Comparison of ENCODE assay signal across 10 mouse cellular contexts in genomic region chr2:154593025-154593424, GRCm38 (mm10). TPM values are rescaled to one million over a fixed set of nuclear protein-coding genes. Genes with fewer than 3 reads are reported as not detected.
A peak's percentile ranks its signal among the peaks of the same experiment; 100 is the strongest.
DNase-seq lines count a peak whose midpoint lies in the region; ATAC-seq and TF ChIP-seq lines count a peak whose summit lies in the region.
"Had no signal": no experiment of that assay in that cellular context is flagged by ENCODE, and none has a peak within 500 bp of the region (broad histone marks: within the 10 kb centered on the region; RNA-seq: fewer than 3 reads in every experiment).

No protein-coding gene starts in this region.

- DNase-seq in hindbrain, embryonic 11.5 days (ENCODE audit: low spot score) = peak; percentile 47
- peak; percentile 58 for DNase-seq in CH12.LX (ENCODE audit: extremely low read depth)
- no peak for DNase-seq in midbrain, embryonic 10.5 days (ENCODE audit: low spot score)
- no peak for DNase-seq in urinary bladder, postnatal 4 days (ENCODE audit: low spot score in 2 of 2)
- DNase-seq in left cerebral cortex, postnatal 36 days (ENCODE audit: low spot score in 2 of 2) = no peak

- no peaks in the 10 kb centered on the region for H3K79me2 ChIP-seq in CH12.LX (replicated peaks; ENCODE audit: control insufficient read depth, extremely low read depth, insufficient read depth, poor library complexity, severe bottlenecking)

- H3K4me3 ChIP-seq in hindbrain, embryonic 11.5 days (ENCODE audit: low read depth, low read length) = no peak overlapping the region
- no peak overlapping the region for H3K4me3 ChIP-seq in hindbrain, embryonic 16.5 days (ENCODE audit: low read length)
- H3K4me3 ChIP-seq in CH12.LX (replicated peaks in 1 of 3; ENCODE audit: low read depth in 2 of 3, low read length in 2 of 3, poor library complexity in 1 of 3) = no peak overlapping the region
- no peak overlapping the region for H3K4me3 ChIP-seq in bone marrow, adult 2 months (replicated peaks; ENCODE audit: control insufficient read depth, low read depth, low read length)
- no peak overlapping the region for H3K4me3 ChIP-seq in lung, embryonic 16.5 days (ENCODE audit: low read length)
- no peak overlapping the region for H3K4me3 ChIP-seq in midbrain, embryonic 10.5 days
- H3K4me3 ChIP-seq: erythroblast, embryonic 14.5 days; megakaryocyte, embryonic 14.5 days had no signal

- H3K9ac ChIP-seq in hindbrain, embryonic 11.5 days (ENCODE audit: low read depth, low read length) = no peak overlapping the region
- no peak overlapping the region for H3K9ac ChIP-seq in hindbrain, embryonic 16.5 days (ENCODE audit: low read depth, low read length)
- no peak overlapping the region for H3K9ac ChIP-seq in CH12.LX (ENCODE audit: insufficient read depth, low read depth)
- H3K9ac ChIP-seq in lung, embryonic 16.5 days (ENCODE audit: low read length) = no peak overlapping the region

- TF ChIP-seq POLR2A in CH12.LX (IDR thresholded peaks at IDR 0.05; ENCODE audit: low read depth, low read length) = no peak
- TF ChIP-seq POLR2A in bone marrow, adult 2 months (IDR thresholded peaks at IDR 0.05; ENCODE audit: borderline replicate concordance, control insufficient read depth, low read depth, low read length) = no peak

- 71% methylated on average over 3 of the region's 3 CpGs for WGBS in hindbrain, embryonic 11.5 days
- 77% methylated on average over 3 of the region's 3 CpGs for WGBS in hindbrain, embryonic 16.5 days
- 72% methylated on average over 3 of the region's 3 CpGs for WGBS in bone marrow, adult 2 months
- WGBS in lung, embryonic 16.5 days = 71% methylated on average over 3 of the region's 3 CpGs
- 64% methylated on average over 3 of the region's 3 CpGs for WGBS in midbrain, embryonic 10.5 days

- intact Hi-C loops in left cerebral cortex, postnatal 36 days (cut with DNase I) = no loop called here

- H3K4me1 ChIP-seq in hindbrain, embryonic 11.5 days (replicated peaks; ENCODE audit: control insufficient read depth, insufficient read depth, low read length) = no peaks in the 10 kb centered on the region
- no peaks in the 10 kb centered on the region for H3K4me1 ChIP-seq in hindbrain, embryonic 16.5 days (ENCODE audit: control insufficient read depth, insufficient read depth, low read depth, low read length)
- H3K4me1 ChIP-seq in CH12.LX (ENCODE audit: control insufficient read depth in 1 of 2, insufficient read depth in 2 of 2) = peaks cover 8 to 14% of the 10 kb centered on the region in 2 experiments
- no peaks in the 10 kb centered on the region for H3K4me1 ChIP-seq in bone marrow, adult 2 months (ENCODE audit: control insufficient read depth, insufficient read depth, low read length)
- no peaks in the 10 kb centered on the region for H3K4me1 ChIP-seq in lung, embryonic 16.5 days (replicated peaks; ENCODE audit: control insufficient read depth, insufficient read depth, low read length)
- H3K4me1 ChIP-seq in midbrain, embryonic 10.5 days = no peaks in the 10 kb centered on the region

- in situ Hi-C loops in CH12.LX (cut with MboI; ENCODE audit: low pct_ligation_motif_present, low pct_unique_long_range_greater_than_20kb, low sequenced_read_pairs) = no loop called here

- H3K36me3 ChIP-seq in hindbrain, embryonic 11.5 days (ENCODE audit: control insufficient read depth, insufficient read depth, low read length) = no peaks in the 10 kb centered on the region
- H3K36me3 ChIP-seq in hindbrain, embryonic 16.5 days (ENCODE audit: control insufficient read depth, insufficient read depth, low read length) = no peaks in the 10 kb centered on the region
- peaks cover 2 to 18% of the 10 kb centered on the region in 2 experiments for H3K36me3 ChIP-seq in CH12.LX (replicated peaks in 1 of 2; ENCODE audit: control insufficient read depth in 1 of 2, insufficient read depth in 1 of 2, low read length in 1 of 2)
- peaks cover 6% of the 10 kb centered on the region; the same call in 1 of the 2 replicates for H3K36me3 ChIP-seq in lung, embryonic 16.5 days (ENCODE audit: control insufficient read depth, insufficient read depth, low read length)
- 0 out of 2 replicates have a peak, but pooled peaks cover 9% of the 10 kb centered on the region for H3K36me3 ChIP-seq in midbrain, embryonic 10.5 days

- dilution Hi-C loops in CH12.LX (cut with MboI; ENCODE audit: extremely low pct_ligation_motif_present, extremely low pct_unique_long_range_greater_than_20kb, low sequenced_read_pairs) = no loop called here

- no peak overlapping the region for H3K27ac ChIP-seq in hindbrain, embryonic 11.5 days (ENCODE audit: low read depth, low read length)
- H3K27ac ChIP-seq in hindbrain, embryonic 16.5 days (ENCODE audit: low read depth, low read length) = no peak overlapping the region
- H3K27ac ChIP-seq in CH12.LX (ENCODE audit: insufficient read depth, low read depth) = no peak overlapping the region
- H3K27ac ChIP-seq in bone marrow, adult 2 months (ENCODE audit: control insufficient read depth, insufficient read depth, low read depth, low read length, poor library complexity) = no peak overlapping the region
- H3K27ac ChIP-seq in lung, embryonic 16.5 days (ENCODE audit: low read length) = no peak overlapping the region
- H3K27ac ChIP-seq in midbrain, embryonic 10.5 days (replicated peaks) = no peak overlapping the region

- H3K4me2 ChIP-seq in hindbrain, embryonic 11.5 days (replicated peaks; ENCODE audit: low read depth, low read length) = no peak overlapping the region
- H3K4me2 ChIP-seq in hindbrain, embryonic 16.5 days (ENCODE audit: low read length) = no peak overlapping the region
- no peak overlapping the region for H3K4me2 ChIP-seq in CH12.LX (ENCODE audit: insufficient read depth, low read depth, poor library complexity, severe bottlenecking)
- no peak overlapping the region for H3K4me2 ChIP-seq in lung, embryonic 16.5 days (ENCODE audit: low read depth, low read length)

- no peaks in the 10 kb centered on the region for H3K9me3 ChIP-seq in hindbrain, embryonic 11.5 days (ENCODE audit: control insufficient read depth, low read length)
- no peaks in the 10 kb centered on the region for H3K9me3 ChIP-seq in hindbrain, embryonic 16.5 days (ENCODE audit: control insufficient read depth, low read length)
- H3K9me3 ChIP-seq in CH12.LX (replicated peaks; ENCODE audit: low read length) = no peaks in the 10 kb centered on the region
- H3K9me3 ChIP-seq in lung, embryonic 16.5 days (ENCODE audit: control insufficient read depth, low read length) = no peaks in the 10 kb centered on the region
- no peaks in the 10 kb centered on the region for H3K9me3 ChIP-seq in midbrain, embryonic 10.5 days (replicated peaks)

- TF ChIP-seq CTCF in CH12.LX (conservative IDR thresholded peaks at IDR 0.05 in 1 of 2, IDR thresholded peaks at IDR 0.05 in 1 of 2; ENCODE audit: low read depth in 2 of 2, low read length in 2 of 2) = peak; percentile 41 to 76
- peak; percentile 80 for TF ChIP-seq CTCF in bone marrow, adult 2 months (IDR thresholded peaks at IDR 0.05; ENCODE audit: control insufficient read depth, insufficient read depth, low read length)

- H3K27me3 ChIP-seq in hindbrain, embryonic 11.5 days (ENCODE audit: control insufficient read depth, insufficient read depth, low read length) = no peaks in the 10 kb centered on the region
- no peaks in the 10 kb centered on the region for H3K27me3 ChIP-seq in hindbrain, embryonic 16.5 days (replicated peaks; ENCODE audit: control insufficient read depth, insufficient read depth, low read length)
- no peaks in the 10 kb centered on the region for H3K27me3 ChIP-seq in CH12.LX (replicated peaks)
- H3K27me3 ChIP-seq in lung, embryonic 16.5 days (ENCODE audit: control insufficient read depth, insufficient read depth, low read depth, low read length) = no peaks in the 10 kb centered on the region
- H3K27me3 ChIP-seq in midbrain, embryonic 10.5 days (ENCODE audit: low read depth, poor library complexity, severe bottlenecking) = no peaks in the 10 kb centered on the region
- H3K27me3 ChIP-seq: megakaryocyte, embryonic 14.5 days had no signal

- peak; percentile 59 for TF ChIP-seq RAD21 in CH12.LX (IDR thresholded peaks at IDR 0.05; ENCODE audit: low read depth, low read length)

- no peak for TF ChIP-seq EP300 in CH12.LX (IDR thresholded peaks at IDR 0.05; ENCODE audit: low read length)

- ATAC-seq in hindbrain, embryonic 11.5 days (ENCODE audit: low FRiP score) = no peak
- ATAC-seq in hindbrain, embryonic 16.5 days = no peak
- peak; percentile 41; the same call in 1 of the 2 replicates for ATAC-seq in lung, embryonic 16.5 days (ENCODE audit: low read depth)

RNA-seq across cellular contexts. Expression of gene Pxmp4, which starts 10.5 kb away (rescaled TPM):
- polyA plus RNA-seq in hindbrain, embryonic 11.5 days (2014; fragmentation: Nextera tagmentation; extraction: Ambion mirVana) = 12.8 and 14.1 TPM in 2 replicates
- 18.7 and 20.6 TPM in 2 replicates for polyA plus RNA-seq in hindbrain, embryonic 16.5 days (2015; fragmentation: Nextera tagmentation; extraction: Ambion mirVana)
- 7.2 and 7.6 TPM in 2 replicates for total RNA-seq in CH12.LX (2012; rRNA removed)
- total RNA-seq in CH12.LX (2014; rRNA removed) = 8.7 and 9.4 TPM in 2 replicates
- 5.5 and 6.0 TPM in 2 replicates for polyA plus RNA-seq in CH12.LX (2012; ENCODE audit: insufficient read length, low read depth)
- 11.3 and 12.1 TPM in 2 replicates for polyA plus RNA-seq in bone marrow, adult 2 months (2011; ENCODE audit: insufficient read depth, insufficient read length, low replicate concordance, missing spikeins)
- 31.4 and 33.1 TPM in 2 replicates for polyA plus RNA-seq in lung, embryonic 16.5 days (2015; fragmentation: Nextera tagmentation; extraction: Ambion mirVana)
- 13.2 and 13.9 TPM in 2 replicates for polyA plus RNA-seq in midbrain, embryonic 10.5 days (2016; fragmentation: Nextera tagmentation; extraction: Ambion mirVana)
- total RNA-seq in left cerebral cortex, postnatal 36 days (2021) = 10 to 100 TPM; 12.4 to 13.9 TPM

RNA-seq across cellular contexts. Expression of gene Zfp341, which starts 20.1 kb away (rescaled TPM):
- polyA plus RNA-seq in hindbrain, embryonic 11.5 days (2014; fragmentation: Nextera tagmentation; extraction: Ambion mirVana) = 1.0 and 1.5 TPM in 2 replicates
- 2.0 and 2.3 TPM in 2 replicates for polyA plus RNA-seq in hindbrain, embryonic 16.5 days (2015; fragmentation: Nextera tagmentation; extraction: Ambion mirVana)
- total RNA-seq in CH12.LX (2012; rRNA removed) = 1.6 and 1.7 TPM in 2 replicates
- total RNA-seq in CH12.LX (2014; rRNA removed) = 0.58 and 0.77 TPM in 2 replicates
- polyA plus RNA-seq in CH12.LX (2012; ENCODE audit: insufficient read length, low read depth) = 4.1 and 4.4 TPM in 2 replicates
- 1.8 and 2.6 TPM in 2 replicates for polyA plus RNA-seq in bone marrow, adult 2 months (2011; ENCODE audit: insufficient read depth, insufficient read length, low replicate concordance, missing spikeins)
- polyA plus RNA-seq in lung, embryonic 16.5 days (2015; fragmentation: Nextera tagmentation; extraction: Ambion mirVana) = 0.88 and 1.0 TPM in 2 replicates
- 0.92 and 1.1 TPM in 2 replicates for polyA plus RNA-seq in midbrain, embryonic 10.5 days (2016; fragmentation: Nextera tagmentation; extraction: Ambion mirVana)
- 10 to 100 TPM; 11.8 to 12.9 TPM for total RNA-seq in left cerebral cortex, postnatal 36 days (2021)

RNA-seq across cellular contexts. Expression of gene 4930519P11Rik, which starts 20.2 kb away (rescaled TPM):
- 0.56 and 1.0 TPM in 2 replicates for polyA plus RNA-seq in hindbrain, embryonic 11.5 days (2014; fragmentation: Nextera tagmentation; extraction: Ambion mirVana)
- 0.35 and 0.82 TPM in 2 replicates for polyA plus RNA-seq in hindbrain, embryonic 16.5 days (2015; fragmentation: Nextera tagmentation; extraction: Ambion mirVana)
- total RNA-seq in CH12.LX (2012; rRNA removed) (not detected in 2 replicates), CH12.LX (2014; rRNA removed) (not detected in 2 replicates)
- not detected in 2 replicates for polyA plus RNA-seq in CH12.LX (2012; ENCODE audit: insufficient read length, low read depth)
- not detected in 2 replicates for polyA plus RNA-seq in bone marrow, adult 2 months (2011; ENCODE audit: insufficient read depth, insufficient read length, low replicate concordance, missing spikeins)
- polyA plus RNA-seq in lung, embryonic 16.5 days (2015; fragmentation: Nextera tagmentation; extraction: Ambion mirVana) = 0.48 TPM in 1 of 2 replicates, not detected in the other
- polyA plus RNA-seq in midbrain, embryonic 10.5 days (2016; fragmentation: Nextera tagmentation; extraction: Ambion mirVana) = 0.30 TPM in 1 of 2 replicates, not detected in the other
- not detected for total RNA-seq in left cerebral cortex, postnatal 36 days (2021)

RNA-seq across cellular contexts. Expression of gene E2f1, which starts 23.3 kb away (rescaled TPM):
- 13.0 and 16.9 TPM in 2 replicates for polyA plus RNA-seq in hindbrain, embryonic 11.5 days (2014; fragmentation: Nextera tagmentation; extraction: Ambion mirVana)
- polyA plus RNA-seq in hindbrain, embryonic 16.5 days (2015; fragmentation: Nextera tagmentation; extraction: Ambion mirVana) = 5.0 and 8.0 TPM in 2 replicates
- 5.3 and 6.5 TPM in 2 replicates for total RNA-seq in CH12.LX (2012; rRNA removed)
- 4.5 and 5.1 TPM in 2 replicates for total RNA-seq in CH12.LX (2014; rRNA removed)
- polyA plus RNA-seq in CH12.LX (2012; ENCODE audit: insufficient read length, low read depth) = 19.4 and 19.6 TPM in 2 replicates
- 49.6 and 63.0 TPM in 2 replicates for polyA plus RNA-seq in bone marrow, adult 2 months (2011; ENCODE audit: insufficient read depth, insufficient read length, low replicate concordance, missing spikeins)
- polyA plus RNA-seq in lung, embryonic 16.5 days (2015; fragmentation: Nextera tagmentation; extraction: Ambion mirVana) = 15.6 and 21.3 TPM in 2 replicates
- polyA plus RNA-seq in midbrain, embryonic 10.5 days (2016; fragmentation: Nextera tagmentation; extraction: Ambion mirVana) = 34.9 and 35.5 TPM in 2 replicates
- total RNA-seq in left cerebral cortex, postnatal 36 days (2021) = 10 to 100 TPM; 10.2 to 14.6 TPM

RNA-seq across cellular contexts. Expression of gene Necab3, which starts 34.3 kb away (rescaled TPM):
- polyA plus RNA-seq in hindbrain, embryonic 11.5 days (2014; fragmentation: Nextera tagmentation; extraction: Ambion mirVana) = 10.8 and 12.5 TPM in 2 replicates
- 21.6 and 25.7 TPM in 2 replicates for polyA plus RNA-seq in hindbrain, embryonic 16.5 days (2015; fragmentation: Nextera tagmentation; extraction: Ambion mirVana)
- total RNA-seq in CH12.LX (2012; rRNA removed) (0.80 and 2.8 TPM in 2 replicates), CH12.LX (2014; rRNA removed) (0.87 and 1.7 TPM in 2 replicates)
- 1.6 and 2.0 TPM in 2 replicates for polyA plus RNA-seq in CH12.LX (2012; ENCODE audit: insufficient read length, low read depth)
- polyA plus RNA-seq in bone marrow, adult 2 months (2011; ENCODE audit: insufficient read depth, insufficient read length, low replicate concordance, missing spikeins) = 3.5 and 5.3 TPM in 2 replicates
- 2.7 and 4.4 TPM in 2 replicates for polyA plus RNA-seq in lung, embryonic 16.5 days (2015; fragmentation: Nextera tagmentation; extraction: Ambion mirVana)
- 5.2 and 7.6 TPM in 2 replicates for polyA plus RNA-seq in midbrain, embryonic 10.5 days (2016; fragmentation: Nextera tagmentation; extraction: Ambion mirVana)
- total RNA-seq in left cerebral cortex, postnatal 36 days (2021) = 10 to 100 TPM; 88.7 to 95.3 TPM

Comparison
In these comparisons a context has a peak if more than half of its experiments do, and no peak if none do; other contexts are left out.
1. DNase-seq: peak in hindbrain, embryonic 11.5 days (single experiment) and CH12.LX (single experiment); none in midbrain, embryonic 10.5 days (single experiment), urinary bladder, postnatal 4 days (0 of 2) and left cerebral cortex, postnatal 36 days (0 of 2).